In the genomic region with DNA sequence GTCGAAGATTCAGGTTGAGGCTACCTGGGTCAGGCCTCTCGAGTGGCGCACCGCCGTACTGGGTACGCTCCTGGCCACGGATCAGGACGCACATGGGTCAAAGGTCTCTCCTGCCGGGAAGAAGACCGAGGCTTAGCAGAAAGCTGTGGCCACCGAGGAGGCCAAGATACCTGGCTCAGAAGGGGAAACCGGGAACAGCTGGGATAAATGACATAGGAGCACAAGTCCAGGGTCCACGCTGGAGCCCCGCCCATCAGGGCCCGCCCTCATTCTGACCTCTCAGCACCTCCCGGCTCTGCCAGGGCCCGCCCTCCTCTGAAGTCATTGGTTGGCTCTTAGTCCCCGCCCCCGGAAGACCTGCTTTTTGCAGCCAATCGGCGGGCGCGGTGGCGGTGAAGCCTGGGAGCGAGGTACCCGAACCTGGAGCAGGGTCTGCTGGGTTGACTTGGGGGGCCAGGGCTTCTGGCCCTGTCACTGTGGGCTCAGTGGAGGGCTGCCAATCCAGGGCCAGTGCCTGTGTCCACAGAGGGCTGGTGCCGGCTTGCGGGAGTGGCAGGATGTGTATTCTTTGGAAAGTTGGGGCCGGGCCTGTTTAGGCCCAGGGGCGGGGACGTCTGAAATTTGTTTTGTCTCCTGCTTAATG, we compare ENCODE assay signal across 7 mouse cellular contexts. TPM values are rescaled to one million over a fixed set of nuclear protein-coding genes. Genes with fewer than 3 reads are reported as not detected.
DNase-seq lines count a peak whose midpoint lies in the region; ATAC-seq lines count a peak whose summit lies in the region.

Lysmd4 (plus strand) TSS at position 325 of the 643 bp plus-strand sequence.

- peaks cover 18% of the 10 kb centered on the region for H3K36me3 ChIP-seq in embryonic facial prominence, embryonic 12.5 days
- H3K36me3 ChIP-seq in limb, embryonic 11.5 days (ENCODE audit: control insufficient read depth, insufficient read depth, low read length) = peaks cover 4% of the 10 kb centered on the region; the same call in 1 of the 2 replicates
- H3K36me3 ChIP-seq in midbrain, embryonic 14.5 days (ENCODE audit: control insufficient read depth, insufficient read depth, low read length) = peaks cover 29% of the 10 kb centered on the region

- no peaks in the 10 kb centered on the region for H3K27me3 ChIP-seq in embryonic facial prominence, embryonic 12.5 days
- H3K27me3 ChIP-seq in limb, embryonic 11.5 days (ENCODE audit: control insufficient read depth, insufficient read depth, low read length) = no peaks in the 10 kb centered on the region
- H3K27me3 ChIP-seq in midbrain, embryonic 14.5 days (ENCODE audit: control insufficient read depth, insufficient read depth, low read length) = no peaks in the 10 kb centered on the region

- H3K4me3 ChIP-seq in embryonic facial prominence, embryonic 12.5 days = peak within 1 kb of the TSS; percentile 81
- H3K4me3 ChIP-seq in limb, embryonic 11.5 days (ENCODE audit: low read depth, low read length) = peak within 1 kb of the TSS; percentile 69
- H3K4me3 ChIP-seq in midbrain, embryonic 14.5 days (replicated peaks; ENCODE audit: low read depth, low read length) = peak within 1 kb of the TSS; percentile 60

- peak within 1 kb of the TSS; percentile 76 for H3K4me2 ChIP-seq in embryonic facial prominence, embryonic 12.5 days (replicated peaks)
- peak within 1 kb of the TSS; percentile 79 for H3K4me2 ChIP-seq in limb, embryonic 11.5 days (ENCODE audit: low read depth, severe bottlenecking)
- peak within 1 kb of the TSS; percentile 79 for H3K4me2 ChIP-seq in midbrain, embryonic 14.5 days (ENCODE audit: low read length)

- peak; percentile 98 for DNase-seq in adrenal gland, postnatal 25 days
- peak; percentile 100 for DNase-seq in heart, adult 11 months
- DNase-seq in kidney, adult 18-20 months = peak; percentile 98
- DNase-seq in limb, embryonic 11.5 days (ENCODE audit: low spot score) = peak; percentile 96
- peak; percentile 97 for DNase-seq in midbrain, embryonic 14.5 days
- DNase-seq in spleen, adult 18-20 months = peak; percentile 90 to 96

- no peak within 1 kb of the TSS for H3K27ac ChIP-seq in embryonic facial prominence, embryonic 12.5 days
- H3K27ac ChIP-seq in limb, embryonic 11.5 days (replicated peaks; ENCODE audit: low read depth, low read length) = no peak within 1 kb of the TSS
- H3K27ac ChIP-seq in midbrain, embryonic 14.5 days (replicated peaks; ENCODE audit: low read depth, low read length) = peak within 1 kb of the TSS; percentile 55

- peaks cover 15% of the 10 kb centered on the region for H3K4me1 ChIP-seq in embryonic facial prominence, embryonic 12.5 days
- no peaks in the 10 kb centered on the region for H3K4me1 ChIP-seq in limb, embryonic 11.5 days (ENCODE audit: control insufficient read depth, insufficient read depth, low read length)
- H3K4me1 ChIP-seq in midbrain, embryonic 14.5 days (ENCODE audit: control insufficient read depth, insufficient read depth, low read length) = peaks cover 19% of the 10 kb centered on the region

- H3K9me3 ChIP-seq in embryonic facial prominence, embryonic 12.5 days = no peaks in the 10 kb centered on the region
- H3K9me3 ChIP-seq in limb, embryonic 11.5 days (ENCODE audit: control insufficient read depth, low read length) = no peaks in the 10 kb centered on the region
- no peaks in the 10 kb centered on the region for H3K9me3 ChIP-seq in midbrain, embryonic 14.5 days (ENCODE audit: control insufficient read depth, low read length)

- 5% methylated on average over 31 of the region's 31 CpGs for WGBS in embryonic facial prominence, embryonic 12.5 days
- 6% methylated on average over 31 of the region's 31 CpGs for WGBS in limb, embryonic 11.5 days
- 3% methylated on average over 31 of the region's 31 CpGs for WGBS in midbrain, embryonic 14.5 days

- ATAC-seq in embryonic facial prominence, embryonic 12.5 days (ENCODE audit: insufficient number of reproducible peaks, insufficient read depth, low FRiP score, low TSS enrichment) = peak; percentile 96
- ATAC-seq in limb, embryonic 11.5 days (ENCODE audit: insufficient number of reproducible peaks, low FRiP score, low TSS enrichment, low read depth) = peak; percentile 97
- peak; percentile 99 for ATAC-seq in midbrain, embryonic 14.5 days (ENCODE audit: low FRiP score, low TSS enrichment)

- H3K9ac ChIP-seq in embryonic facial prominence, embryonic 12.5 days = peak within 1 kb of the TSS; percentile 72
- peak within 1 kb of the TSS; percentile 66 for H3K9ac ChIP-seq in limb, embryonic 11.5 days (ENCODE audit: low read length)
- H3K9ac ChIP-seq in midbrain, embryonic 14.5 days (replicated peaks; ENCODE audit: low read length) = peak within 1 kb of the TSS; percentile 79

RNA-seq across cellular contexts. Expression of gene Lysmd4, which starts in this region (rescaled TPM):
- 11.8 and 13.4 TPM in 2 replicates for total RNA-seq in adrenal gland, postnatal 25 days (2021)
- 16.7 and 18.6 TPM in 2 replicates for polyA plus RNA-seq in embryonic facial prominence, embryonic 12.5 days (2016; fragmentation: Nextera tagmentation; extraction: Ambion mirVana)
- polyA plus RNA-seq in limb, embryonic 11.5 days (2014; fragmentation: Nextera tagmentation; extraction: Ambion mirVana) = 10.8 and 11.6 TPM in 2 replicates
- polyA plus RNA-seq in midbrain, embryonic 14.5 days (2014; fragmentation: Nextera tagmentation; extraction: Ambion mirVana) = 30.0 and 31.9 TPM in 2 replicates
